Mouse (Mus musculus) heart, embryonic 16.5 days (tissue): ENCODE data around the gene Tpsb2. TPM values are rescaled to one million over a fixed set of nuclear protein-coding genes. Genes with fewer than 3 reads are reported as not detected.

Experiments
- ATAC-seq: fragments of 200-750 bp; cut with Nextera tagmentation; replicated peaks from 2 replicates; pipeline ENCODE4 v1.8.0; 2017; ENCODE audit warnings: moderate number of reproducible peaks; ENCODE audit not compliant: insufficient read depth, low FRiP score; ENCODE audit errors: extremely low read depth
- H3K27ac ChIP-seq: fragments of 300-500 bp; sonication (generic); 2 replicates; pipeline ENCODE4 v1.5.1; 2014; ENCODE audit warnings: mild to moderate bottlenecking, low read length, control low read depth, moderate library complexity
- H3K27me3 ChIP-seq: fragments of 300-500 bp; sonication (generic); 2 replicates; pipeline ENCODE4 v1.6.1; 2014; ENCODE audit warnings: low read length, mixed read lengths; ENCODE audit not compliant: control insufficient read depth, insufficient read depth
- H3K36me3 ChIP-seq: fragments of 300-500 bp; sonication (generic); 2 replicates; pipeline ENCODE4 v1.6.1; 2014; ENCODE audit not compliant: control insufficient read depth, insufficient read depth
- H3K4me1 ChIP-seq: fragments of 300-500 bp; sonication (generic); 2 replicates; pipeline ENCODE4 v1.6.1; 2014; ENCODE audit warnings: low read length, mixed read lengths; ENCODE audit not compliant: control insufficient read depth, insufficient read depth
- H3K4me2 ChIP-seq: fragments of 300-500 bp; sonication (generic); 2 replicates; pipeline ENCODE4 v1.6.1; 2014; ENCODE audit warnings: low read depth, mild to moderate bottlenecking, control low read depth, low read length
- H3K4me3 ChIP-seq: fragments of 300-500 bp; sonication (generic); 2 replicates; pipeline ENCODE4 v1.5.1; 2014; ENCODE audit warnings: mild to moderate bottlenecking, control low read depth, low read length
- H3K9ac ChIP-seq: fragments of 300-500 bp; sonication (generic); 2 replicates; pipeline ENCODE4 v1.6.1; 2014; ENCODE audit warnings: low read length, control low read depth
- H3K9me3 ChIP-seq: fragments of 300-500 bp; sonication (generic); replicated peaks from 2 replicates; pipeline ENCODE4 v1.6.1; 2016; ENCODE audit warnings: low read length; ENCODE audit not compliant: control insufficient read depth
- WGBS: fragments of 180-500 bp; shearing (Covaris S2); extraction: QIAGEN DNeasy Blood & Tissue Kit; methylation state at CpG from one replicate; pipeline ENCODE4 v1.1.7; 2014; 5-methylcytosine and 5-hydroxymethylcytosine counted together
- polyA plus RNA-seq: library from polyadenylated mRNA; unstranded; fragments of >200 nt; fragmentation: Nextera tagmentation; extraction: Ambion mirVana; gene quantifications from 2 replicates; pipeline ENCODE4 v1.2.1, GENCODE M21; 2015

Gene Tpsb2
- polyA plus RNA-seq, 1 experiment from 2014 or later: 11.7 TPM

- Histone ChIP-seq H3K4me3 (no peak within 1 kb of the TSS), H3K9me3 (no peaks in the 10 kb centered on the region), H3K4me1 (no peaks in the 10 kb centered on the region), H3K9ac (no peak within 1 kb of the TSS), H3K4me2 (no peak within 1 kb of the TSS), H3K27me3 (no peaks in the 10 kb centered on the region), H3K27ac (no peak within 1 kb of the TSS), H3K36me3 (no peaks in the 10 kb centered on the region)
- WGBS: 87% methylated on average over 4 of the region's 4 CpGs
- no peak for ATAC-seq
Observed at GRCm38 (mm10) chr17:25345462-25345861, 20.6 kb upstream of the Tpsb2 start, which contains the start of gene Tpsab1. Gene Tpsab1, minus strand, starts transcription at chr17:25345562.

- Histone ChIP-seq H3K4me1 (no peaks in the 10 kb centered on the region), H3K36me3 (no peaks in the 10 kb centered on the region), H3K27ac (no peak overlapping the region), H3K4me3 (no peak overlapping the region), H3K9ac (no peak overlapping the region), H3K4me2 (no peak overlapping the region), H3K27me3 (peaks cover 2% of the 10 kb centered on the region; the same call in 1 of the 2 replicates), H3K9me3 (no peaks in the 10 kb centered on the region)
- 65% methylated on average over 2 of the region's 2 CpGs for WGBS
- no peak for ATAC-seq
Observed at GRCm38 (mm10) chr17:25361291-25361690, 4.8 kb upstream of the Tpsb2 start.

- no peak overlapping the region for H3K4me3 ChIP-seq
- no peaks in the 10 kb centered on the region for H3K9me3 ChIP-seq
- no peaks in the 10 kb centered on the region for H3K4me1 ChIP-seq
- WGBS: 4% methylated on average over 1 of the region's 1 CpGs
- peaks cover 2% of the 10 kb centered on the region; the same call in 1 of the 2 replicates for H3K27me3 ChIP-seq
- H3K4me2 ChIP-seq: no peak overlapping the region
- H3K9ac ChIP-seq: no peak overlapping the region
- ATAC-seq: no peak
- no peak overlapping the region for H3K27ac ChIP-seq
- no peaks in the 10 kb centered on the region for H3K36me3 ChIP-seq
Observed at GRCm38 (mm10) chr17:25363726-25364125, 2.4 kb upstream of the Tpsb2 start.

GRCm38 (mm10) chr17:25368973-25369372 is 2.9 kb downstream of the Tpsb2 start, which contains the start of gene Tpsg1:
Gene Tpsg1, plus strand, starts transcription at chr17:25369273.
- no peak for ATAC-seq
- H3K9ac ChIP-seq: no peak within 1 kb of the TSS
- H3K36me3 ChIP-seq: no peaks in the 10 kb centered on the region
- no peaks in the 10 kb centered on the region for H3K9me3 ChIP-seq
- no peak within 1 kb of the TSS for H3K27ac ChIP-seq
- H3K4me1 ChIP-seq: no peaks in the 10 kb centered on the region
- peaks cover 2% of the 10 kb centered on the region; the same call in 1 of the 2 replicates for H3K27me3 ChIP-seq
- H3K4me2 ChIP-seq: no peak within 1 kb of the TSS
- 76% methylated on average over 3 of the region's 3 CpGs for WGBS
- H3K4me3 ChIP-seq: no peak within 1 kb of the TSS

GRCm38 (mm10) chr17:25372491-25372890 is 6.4 kb downstream of the Tpsb2 start:
- Histone ChIP-seq H3K27me3 (no peaks in the 10 kb centered on the region), H3K9ac (no peak overlapping the region), H3K27ac (no peak overlapping the region), H3K9me3 (no peaks in the 10 kb centered on the region), H3K36me3 (no peaks in the 10 kb centered on the region), H3K4me1 (no peaks in the 10 kb centered on the region), H3K4me3 (no peak overlapping the region), H3K4me2 (no peak overlapping the region)
- ATAC-seq: no peak
- WGBS: 65% methylated on average over 8 of the region's 8 CpGs

GRCm38 (mm10) chr17:25374011-25374410 is 7.9 kb downstream of the Tpsb2 start:
- no peak overlapping the region for H3K9ac ChIP-seq
- no peak for ATAC-seq
- H3K4me1 ChIP-seq: no peaks in the 10 kb centered on the region
- 39% methylated on average over 9 of the region's 9 CpGs for WGBS
- H3K36me3 ChIP-seq: no peaks in the 10 kb centered on the region
- H3K9me3 ChIP-seq: no peaks in the 10 kb centered on the region
- no peak overlapping the region for H3K4me3 ChIP-seq
- H3K4me2 ChIP-seq: no peak overlapping the region
- no peak overlapping the region for H3K27ac ChIP-seq
- H3K27me3 ChIP-seq: no peaks in the 10 kb centered on the region

- peaks cover 4% of the 10 kb centered on the region for H3K36me3 ChIP-seq
- H3K4me3 ChIP-seq: no peak overlapping the region
- H3K9ac ChIP-seq: no peak overlapping the region
- no peak for ATAC-seq
- H3K4me2 ChIP-seq: no peak overlapping the region
- H3K4me1 ChIP-seq: no peaks in the 10 kb centered on the region
- H3K27ac ChIP-seq: no peak overlapping the region
- no peaks in the 10 kb centered on the region for H3K27me3 ChIP-seq
- no peaks in the 10 kb centered on the region for H3K9me3 ChIP-seq
- 72% methylated on average over 4 of the region's 4 CpGs for WGBS
Observed at GRCm38 (mm10) chr17:25394526-25394925, 28.4 kb downstream of the Tpsb2 start.

GRCm38 (mm10) chr17:25397804-25398519 is 31.9 kb downstream of the Tpsb2 start:
- peak; percentile 16; the same call in 1 of the 2 replicates for ATAC-seq
- Histone ChIP-seq H3K27ac (no peak overlapping the region), H3K27me3 (no peaks in the 10 kb centered on the region), H3K4me1 (no peaks in the 10 kb centered on the region), H3K36me3 (peaks cover 2% of the 10 kb centered on the region; the same call in 1 of the 2 replicates), H3K9me3 (no peaks in the 10 kb centered on the region), H3K4me2 (no peak overlapping the region), H3K4me3 (no peak overlapping the region), H3K9ac (no peak overlapping the region)
- WGBS: 30% methylated on average over 14 of the region's 14 CpGs

GRCm38 (mm10) chr17:25398520-25398838 is 32.4 kb downstream of the Tpsb2 start:
- WGBS: 62% methylated on average over 13 of the region's 13 CpGs

More at GRCm38 (mm10) chr17:25398520-25398838, 32.4 kb downstream of the Tpsb2 start:
- no peak overlapping the region for H3K4me2 ChIP-seq
- no peak overlapping the region for H3K27ac ChIP-seq
- H3K27me3 ChIP-seq: no peaks in the 10 kb centered on the region
- H3K4me1 ChIP-seq: no peaks in the 10 kb centered on the region
- ATAC-seq: no peak
- H3K9me3 ChIP-seq: no peaks in the 10 kb centered on the region
- H3K4me3 ChIP-seq: no peak overlapping the region
- no peaks in the 10 kb centered on the region for H3K36me3 ChIP-seq
- H3K9ac ChIP-seq: no peak overlapping the region
